Mouse (Mus musculus): ENCODE measurements around the gene Tanc1. TPM values are rescaled to one million over a fixed set of nuclear protein-coding genes. Genes with fewer than 3 reads are reported as not detected.
"Not testable (repeated sequence)": the region's sequence is repeated elsewhere in the genome, so short reads cannot be mapped to it uniquely, and the experiment has no call there.

The Tanc1 gene
- polyA plus RNA-seq, 1 experiment from 2014 or later: 29.8 TPM

DNA sequence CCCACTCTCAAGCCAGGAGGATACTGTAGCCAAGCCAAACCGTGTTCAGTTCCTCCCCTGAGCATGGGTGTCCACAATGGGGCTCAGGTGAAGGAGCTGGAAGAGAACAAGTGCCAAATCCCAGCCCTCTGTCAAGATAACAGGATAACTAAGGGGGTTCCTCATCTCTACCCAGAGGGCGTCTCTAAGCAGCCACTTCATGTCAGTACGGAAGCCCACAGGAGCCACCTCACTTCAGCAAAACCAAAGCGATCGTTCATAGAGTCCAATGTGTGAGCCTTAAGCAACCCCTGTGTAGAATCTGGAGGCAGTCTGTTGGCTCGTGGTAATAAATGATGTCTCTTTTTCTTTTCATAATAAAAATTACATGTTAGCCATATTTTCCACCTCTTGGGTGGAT, 232.0 kb downstream of the Tanc1 start:
- H3K27me3 ChIP-seq (ENCODE audit: insufficient read depth, low read length): no peaks in the 10 kb centered on the region
- no peak overlapping the region for H3K4me2 ChIP-seq (ENCODE audit: low read length)
- TF ChIP-seq CTCF (IDR thresholded peaks at IDR 0.05; ENCODE audit: low read depth): no peak
- ATAC-seq (replicated peaks; ENCODE audit: low FRiP score, low read depth): no peak
- no peak overlapping the region for H3K9ac ChIP-seq (ENCODE audit: low read depth, low read length)
- peaks cover 49% of the 10 kb centered on the region for H3K36me3 ChIP-seq (ENCODE audit: insufficient read depth, low read length)
- H3K4me3 ChIP-seq (replicated peaks; ENCODE audit: low read depth, low read length): no peak overlapping the region
- H3K27ac ChIP-seq: no peak overlapping the region
- H3K9me3 ChIP-seq (replicated peaks; ENCODE audit: low read length): no peaks in the 10 kb centered on the region
- no peaks in the 10 kb centered on the region for H3K4me1 ChIP-seq (replicated peaks; ENCODE audit: insufficient read depth, low read length)
- no peak for DNase-seq (ENCODE audit: low spot score)
- 93% methylated on average over 6 of the region's 6 CpGs for WGBS

- H3K9me3 ChIP-seq (replicated peaks; ENCODE audit: low read length); H3K27ac ChIP-seq; H3K9ac ChIP-seq (ENCODE audit: low read depth, low read length); DNase-seq (ENCODE audit: low spot score); H3K4me3 ChIP-seq (replicated peaks; ENCODE audit: low read depth, low read length); H3K36me3 ChIP-seq (ENCODE audit: insufficient read depth, low read length); H3K4me2 ChIP-seq (ENCODE audit: low read length); H3K27me3 ChIP-seq (ENCODE audit: insufficient read depth, low read length); H3K4me1 ChIP-seq (replicated peaks; ENCODE audit: insufficient read depth, low read length); ATAC-seq (replicated peaks; ENCODE audit: low FRiP score, low read depth): not testable (repeated sequence)
- TF ChIP-seq CTCF (IDR thresholded peaks at IDR 0.05; ENCODE audit: low read depth): 0 out of 2 replicates have a peak, but pooled peaks have one; percentile 17
- 82% methylated on average over 3 of the region's 5 CpGs for WGBS
Observed at GRCm38 (mm10) chr2:59851885-59852284, 240.0 kb downstream of the Tanc1 start.

GRCm38 (mm10) chr2:59852916-59853315, 241.1 kb downstream of the Tanc1 start:
- Histone ChIP-seq H3K36me3 (ENCODE audit: insufficient read depth, low read length) (0 out of 2 replicates have a peak, but pooled peaks cover 3% of the 10 kb centered on the region), H3K4me3 (replicated peaks; ENCODE audit: low read depth, low read length) (no peak overlapping the region), H3K27ac (no peak overlapping the region), H3K4me2 (ENCODE audit: low read length) (no peak overlapping the region), H3K9me3 (replicated peaks; ENCODE audit: low read length) (no peaks in the 10 kb centered on the region), H3K27me3 (ENCODE audit: insufficient read depth, low read length) (no peaks in the 10 kb centered on the region), H3K9ac (ENCODE audit: low read depth, low read length) (no peak overlapping the region), H3K4me1 (replicated peaks; ENCODE audit: insufficient read depth, low read length) (no peaks in the 10 kb centered on the region)
- no peak for ATAC-seq (replicated peaks; ENCODE audit: low FRiP score, low read depth)
- DNase-seq (ENCODE audit: low spot score): no peak
- no peak for TF ChIP-seq CTCF (IDR thresholded peaks at IDR 0.05; ENCODE audit: low read depth)
- 83% methylated on average over 11 of the region's 11 CpGs for WGBS

GRCm38 (mm10) chr2:59853543-59853942, 241.7 kb downstream of the Tanc1 start:
- no peaks in the 10 kb centered on the region for H3K9me3 ChIP-seq (replicated peaks; ENCODE audit: low read length)
- no peak for ATAC-seq (replicated peaks; ENCODE audit: low FRiP score, low read depth)
- no peak for TF ChIP-seq CTCF (IDR thresholded peaks at IDR 0.05; ENCODE audit: low read depth)
- H3K36me3 ChIP-seq (ENCODE audit: insufficient read depth, low read length): peaks cover 5% of the 10 kb centered on the region; the same call in 1 of the 2 replicates
- no peak for DNase-seq (ENCODE audit: low spot score)
- no peak overlapping the region for H3K4me3 ChIP-seq (replicated peaks; ENCODE audit: low read depth, low read length)
- no peak overlapping the region for H3K4me2 ChIP-seq (ENCODE audit: low read length)
- WGBS: 89% methylated on average over 10 of the region's 10 CpGs
- no peaks in the 10 kb centered on the region for H3K27me3 ChIP-seq (ENCODE audit: insufficient read depth, low read length)
- H3K4me1 ChIP-seq (replicated peaks; ENCODE audit: insufficient read depth, low read length): no peaks in the 10 kb centered on the region
- H3K9ac ChIP-seq (ENCODE audit: low read depth, low read length): no peak overlapping the region
- H3K27ac ChIP-seq: no peak overlapping the region

GRCm38 (mm10) chr2:59854363-59854762, 242.5 kb downstream of the Tanc1 start:
- H3K36me3 ChIP-seq (ENCODE audit: insufficient read depth, low read length): peaks cover 11% of the 10 kb centered on the region; the same call in 1 of the 2 replicates
- no peak overlapping the region for H3K4me3 ChIP-seq (replicated peaks; ENCODE audit: low read depth, low read length)
- H3K4me1 ChIP-seq (replicated peaks; ENCODE audit: insufficient read depth, low read length): no peaks in the 10 kb centered on the region
- DNase-seq (ENCODE audit: low spot score) (no peak), ATAC-seq (replicated peaks; ENCODE audit: low FRiP score, low read depth) (no peak)
- 85% methylated on average over 9 of the region's 9 CpGs for WGBS
- no peak overlapping the region for H3K27ac ChIP-seq
- no peak for TF ChIP-seq CTCF (IDR thresholded peaks at IDR 0.05; ENCODE audit: low read depth)
- H3K9me3 ChIP-seq (replicated peaks; ENCODE audit: low read length): no peaks in the 10 kb centered on the region
- no peak overlapping the region for H3K9ac ChIP-seq (ENCODE audit: low read depth, low read length)
- H3K4me2 ChIP-seq (ENCODE audit: low read length): no peak overlapping the region
- no peaks in the 10 kb centered on the region for H3K27me3 ChIP-seq (ENCODE audit: insufficient read depth, low read length)

DNA sequence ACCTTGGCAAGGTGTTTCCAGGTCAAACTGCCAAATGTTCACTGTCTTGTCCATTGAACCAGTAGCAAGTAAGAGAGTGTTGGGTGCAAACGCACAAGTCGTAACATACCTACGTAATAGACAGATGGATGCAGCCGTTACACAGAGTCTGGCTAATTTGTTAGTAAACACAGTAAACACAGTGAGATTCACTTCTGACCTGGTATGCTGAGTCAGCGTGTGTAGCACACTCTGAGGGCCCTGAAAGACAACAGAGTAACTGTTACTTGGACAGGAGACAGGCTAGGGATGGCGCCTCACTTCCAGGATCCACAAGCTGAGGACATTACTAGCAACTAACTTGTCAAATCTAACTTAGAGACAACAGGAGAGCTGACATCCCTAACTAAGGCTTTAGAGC, 250.8 kb downstream of the Tanc1 start:
- no peak overlapping the region for H3K27ac ChIP-seq
- ATAC-seq (replicated peaks; ENCODE audit: low FRiP score, low read depth) (no peak), DNase-seq (ENCODE audit: low spot score) (no peak)
- no peak for TF ChIP-seq CTCF (IDR thresholded peaks at IDR 0.05; ENCODE audit: low read depth)
- no peaks in the 10 kb centered on the region for H3K4me1 ChIP-seq (replicated peaks; ENCODE audit: insufficient read depth, low read length)
- H3K4me2 ChIP-seq (ENCODE audit: low read length): no peak overlapping the region
- H3K27me3 ChIP-seq (ENCODE audit: insufficient read depth, low read length): no peaks in the 10 kb centered on the region
- no peak overlapping the region for H3K9ac ChIP-seq (ENCODE audit: low read depth, low read length)
- 90% methylated on average over 6 of the region's 6 CpGs for WGBS
- H3K9me3 ChIP-seq (replicated peaks; ENCODE audit: low read length): no peaks in the 10 kb centered on the region
- H3K36me3 ChIP-seq (ENCODE audit: insufficient read depth, low read length): peaks cover 12% of the 10 kb centered on the region; the same call in 1 of the 2 replicates
- H3K4me3 ChIP-seq (replicated peaks; ENCODE audit: low read depth, low read length): no peak overlapping the region

DNA sequence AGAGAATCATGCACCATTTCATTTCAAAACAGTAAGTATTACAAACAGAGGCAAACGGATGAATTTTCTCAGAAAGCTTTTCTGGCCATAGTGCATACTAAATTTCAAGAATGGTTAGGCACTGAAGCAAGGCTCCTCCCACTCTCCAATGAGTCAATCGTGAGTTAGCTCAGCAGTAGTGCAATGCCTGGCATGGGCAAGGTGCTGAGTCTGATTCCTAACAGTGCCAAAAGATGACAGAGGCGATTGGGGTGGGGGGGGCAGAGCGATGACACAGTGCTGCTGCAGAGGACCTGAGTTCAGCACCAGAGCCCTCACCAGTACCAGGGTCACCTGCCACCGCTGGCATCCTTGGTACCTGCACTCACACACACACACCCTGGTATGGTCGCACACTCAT, 258.7 kb downstream of the Tanc1 start:
- Histone ChIP-seq H3K9me3 (replicated peaks; ENCODE audit: low read length) (no peaks in the 10 kb centered on the region), H3K4me2 (ENCODE audit: low read length) (no peak overlapping the region), H3K4me1 (replicated peaks; ENCODE audit: insufficient read depth, low read length) (no peaks in the 10 kb centered on the region), H3K27me3 (ENCODE audit: insufficient read depth, low read length) (no peaks in the 10 kb centered on the region), H3K4me3 (replicated peaks; ENCODE audit: low read depth, low read length) (no peak overlapping the region), H3K9ac (ENCODE audit: low read depth, low read length) (no peak overlapping the region), H3K27ac (no peak overlapping the region), H3K36me3 (ENCODE audit: insufficient read depth, low read length) (peaks cover 12% of the 10 kb centered on the region; the same call in 1 of the 2 replicates)
- 87% methylated on average over 6 of the region's 6 CpGs for WGBS
- ATAC-seq (replicated peaks; ENCODE audit: low FRiP score, low read depth) (no peak), DNase-seq (ENCODE audit: low spot score) (no peak)
- TF ChIP-seq CTCF (IDR thresholded peaks at IDR 0.05; ENCODE audit: low read depth): no peak

Data from kidney, postnatal 0 days (tissue).